Mouse (Mus musculus) heart, embryonic 13.5 days (tissue): ENCODE results near the gene Fhad1. TPM values are rescaled to one million over a fixed set of nuclear protein-coding genes. Genes with fewer than 3 reads are reported as not detected.

Experiments
- ATAC-seq: fragments of 200-750 bp; cut with Nextera tagmentation; 2 replicates; pipeline ENCODE4 v1.8.0; 2017; ENCODE audit warnings: moderate TSS enrichment; ENCODE audit not compliant: insufficient number of reproducible peaks, low FRiP score, low TSS enrichment; ENCODE audit errors: extremely low read depth
- H3K27ac ChIP-seq: fragments of 300-500 bp; sonication (generic); replicated peaks from 2 replicates; pipeline ENCODE4 v1.5.1; 2015; ENCODE audit warnings: moderate library complexity, mild to moderate bottlenecking, inconsistent platforms
- H3K27me3 ChIP-seq: fragments of 300-500 bp; sonication (generic); replicated peaks from 2 replicates; pipeline ENCODE4 v1.6.1; 2015; ENCODE audit warnings: mild to moderate bottlenecking, inconsistent platforms
- H3K36me3 ChIP-seq: fragments of 300-500 bp; sonication (generic); 2 replicates; pipeline ENCODE4 v1.6.1; 2015; ENCODE audit warnings: mild to moderate bottlenecking, inconsistent platforms
- H3K4me1 ChIP-seq: fragments of 300-500 bp; sonication (generic); 2 replicates; pipeline ENCODE4 v1.6.1; 2015; ENCODE audit warnings: inconsistent platforms
- H3K4me2 ChIP-seq: fragments of 300-500 bp; sonication (generic); 2 replicates; pipeline ENCODE4 v1.6.1; 2015; ENCODE audit warnings: inconsistent platforms, mild to moderate bottlenecking, moderate library complexity
- H3K4me3 ChIP-seq: fragments of 300-500 bp; sonication (generic); 2 replicates; pipeline ENCODE4 v1.5.1; 2015; ENCODE audit warnings: moderate library complexity, mild to moderate bottlenecking, inconsistent platforms
- H3K9ac ChIP-seq: fragments of 300-500 bp; sonication (generic); 2 replicates; pipeline ENCODE4 v1.6.1; 2015; ENCODE audit warnings: inconsistent platforms, mild to moderate bottlenecking, moderate library complexity
- H3K9me3 ChIP-seq: fragments of 300-500 bp; sonication (generic); 2 replicates; pipeline ENCODE4 v1.6.1; 2016; ENCODE audit warnings: inconsistent platforms
- WGBS: fragments of 180-500 bp; shearing (Covaris S2); methylation state at CpG from one replicate; pipeline ENCODE4 v1.1.7; 2015; ENCODE audit warnings: mixed read lengths; 5-methylcytosine and 5-hydroxymethylcytosine counted together
- polyA plus RNA-seq: library from polyadenylated mRNA; unstranded; fragments of >200 nt; fragmentation: Nextera tagmentation; extraction: Ambion mirVana; gene quantifications from 2 replicates; pipeline ENCODE4 v1.2.1, GENCODE M21; 2015

Gene Fhad1
- polyA plus RNA-seq, 1 experiment from 2014 or later = 3.6 TPM

DNA sequence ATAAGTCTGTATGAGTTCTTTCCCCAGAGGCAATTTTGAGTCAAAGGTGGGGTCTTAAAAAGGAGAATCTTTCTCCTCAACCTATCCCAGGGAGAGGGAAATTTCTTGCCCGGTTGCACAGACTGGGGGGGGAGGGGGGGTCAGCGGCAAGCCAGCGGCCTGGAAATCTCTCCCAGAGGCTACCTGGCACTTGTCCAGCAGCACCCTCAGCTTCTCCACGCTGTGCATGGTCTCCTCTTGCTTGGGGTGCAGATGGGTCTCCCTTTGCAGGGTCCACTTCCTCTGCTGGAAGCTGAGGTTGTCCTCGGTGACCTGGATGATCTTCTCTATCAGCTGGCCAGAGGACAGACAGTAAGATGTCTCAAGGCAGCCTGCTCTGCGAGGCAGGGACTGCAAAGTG lies 61.0 kb downstream of the Fhad1 start:
- H3K4me3 ChIP-seq = no peak overlapping the region
- peaks cover 42% of the 10 kb centered on the region for H3K4me1 ChIP-seq
- ATAC-seq = no peak
- H3K9me3 ChIP-seq = no peaks in the 10 kb centered on the region
- 37% methylated on average over 6 of the region's 6 CpGs for WGBS
- 0 out of 2 replicates have a peak overlapping the region, but pooled peaks have one; percentile 5 for H3K27ac ChIP-seq
- no peak overlapping the region for H3K4me2 ChIP-seq
- no peaks in the 10 kb centered on the region for H3K36me3 ChIP-seq
- no peak overlapping the region for H3K9ac ChIP-seq
- H3K27me3 ChIP-seq = no peaks in the 10 kb centered on the region

DNA sequence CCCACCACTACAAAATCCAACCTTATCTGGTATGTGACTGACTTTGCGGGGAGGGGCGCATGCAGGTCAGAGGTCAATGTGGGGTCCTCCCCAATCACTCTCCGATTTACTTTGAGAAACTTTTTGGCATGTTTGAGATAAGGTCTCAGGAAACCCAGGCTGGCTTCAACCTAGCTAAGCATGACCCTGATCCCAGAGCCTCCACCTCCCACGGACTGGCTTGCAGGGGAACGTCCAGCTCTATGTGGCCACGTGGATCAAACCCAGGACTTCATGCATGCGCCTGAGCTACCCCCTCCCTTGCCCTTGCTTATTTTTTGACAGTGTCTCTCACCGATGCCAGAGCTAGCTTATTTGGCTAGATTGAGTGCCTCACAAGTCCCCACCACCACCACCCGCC lies 61.6 kb downstream of the Fhad1 start:
- Histone ChIP-seq H3K4me1 (peaks cover 37% of the 10 kb centered on the region), H3K36me3 (no peaks in the 10 kb centered on the region), H3K4me3 (no peak overlapping the region), H3K27ac (peak overlapping the region; percentile 84), H3K4me2 (no peak overlapping the region), H3K27me3 (no peaks in the 10 kb centered on the region), H3K9me3 (no peaks in the 10 kb centered on the region; the same call in 1 of the 2 replicates), H3K9ac (0 out of 2 replicates have a peak overlapping the region, but pooled peaks have one; percentile 54)
- no peak for ATAC-seq
- WGBS = 30% methylated on average over 9 of the region's 9 CpGs

DNA sequence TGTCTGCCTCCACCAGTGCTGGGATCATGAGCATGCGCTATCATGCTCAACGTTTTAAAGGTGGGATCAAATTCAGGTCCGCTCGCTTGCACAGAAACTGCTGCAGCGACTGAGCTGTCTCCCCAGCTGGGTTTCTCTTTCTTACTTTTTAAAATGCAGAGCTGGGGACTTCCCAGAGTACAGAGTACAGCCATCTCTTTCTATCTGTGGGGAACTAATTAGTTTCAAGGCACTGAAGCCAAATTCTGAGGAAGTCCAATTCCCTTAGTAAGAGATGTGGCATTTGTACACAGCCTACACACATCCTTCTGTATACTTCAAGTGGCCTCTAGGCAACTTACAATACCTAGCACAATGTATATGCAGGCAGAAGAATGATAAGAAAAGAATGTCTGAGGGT lies 62.1 kb downstream of the Fhad1 start:
- H3K4me2 ChIP-seq = peak overlapping the region; percentile 43
- peaks cover 36% of the 10 kb centered on the region for H3K4me1 ChIP-seq
- H3K9ac ChIP-seq = peak overlapping the region; percentile 54
- H3K27ac ChIP-seq = peak overlapping the region; percentile 84
- ATAC-seq = no peak
- no peaks in the 10 kb centered on the region; the same call in 1 of the 2 replicates for H3K9me3 ChIP-seq
- no peaks in the 10 kb centered on the region for H3K36me3 ChIP-seq
- H3K4me3 ChIP-seq = no peak overlapping the region
- WGBS = 43% methylated on average over 5 of the region's 5 CpGs
- no peaks in the 10 kb centered on the region for H3K27me3 ChIP-seq

DNA sequence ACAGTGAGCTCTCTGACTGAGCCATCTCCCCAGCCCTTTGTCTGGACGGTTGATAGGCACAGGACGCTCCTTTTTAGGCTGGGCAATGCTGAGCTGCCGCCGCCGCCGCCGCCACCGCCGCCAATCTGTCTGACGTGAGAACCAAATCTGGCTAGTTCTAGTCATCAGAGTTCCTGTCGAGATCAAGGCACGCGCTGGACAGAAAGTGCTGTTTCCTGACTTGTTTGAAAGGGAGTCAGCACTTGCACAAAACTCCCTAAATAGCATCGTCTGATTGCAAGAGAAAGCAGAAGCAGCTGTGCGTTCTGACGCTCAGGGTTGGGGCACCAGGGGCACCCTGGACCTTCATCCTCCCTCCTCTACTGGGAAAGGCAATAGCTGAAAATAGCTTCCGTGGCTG lies 62.8 kb downstream of the Fhad1 start:
- peaks cover 36% of the 10 kb centered on the region for H3K4me1 ChIP-seq
- no peaks in the 10 kb centered on the region for H3K27me3 ChIP-seq
- WGBS = 20% methylated on average over 17 of the region's 17 CpGs
- H3K4me2 ChIP-seq = peak overlapping the region; percentile 43
- ATAC-seq = no peak
- no peaks in the 10 kb centered on the region; the same call in 1 of the 2 replicates for H3K9me3 ChIP-seq
- H3K36me3 ChIP-seq = no peaks in the 10 kb centered on the region
- peak overlapping the region; percentile 54 for H3K9ac ChIP-seq
- peak overlapping the region; percentile 84 for H3K27ac ChIP-seq
- H3K4me3 ChIP-seq = no peak overlapping the region

DNA sequence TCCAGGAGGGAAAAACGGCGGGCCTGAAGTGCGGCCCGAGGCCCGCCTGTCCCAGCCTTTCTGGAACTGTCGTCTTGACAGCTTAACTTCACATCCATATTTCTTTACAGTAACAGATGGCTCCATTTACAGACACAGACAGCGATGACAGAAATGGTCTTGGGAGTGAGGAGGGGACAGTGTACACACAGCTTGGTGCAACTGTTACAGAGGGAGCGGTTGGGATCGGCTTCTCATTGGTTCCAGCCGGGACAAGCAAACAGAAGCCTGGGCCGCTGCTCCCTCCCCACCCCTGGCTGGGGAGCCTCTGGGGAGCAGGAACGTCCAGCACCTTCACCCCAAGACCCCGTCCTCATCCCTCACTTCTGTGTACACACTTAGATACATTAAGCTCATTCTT lies 65.4 kb downstream of the Fhad1 start:
- peak overlapping the region; percentile 5; the same call in 1 of the 2 replicates for H3K27ac ChIP-seq
- no peak for ATAC-seq
- 55% methylated on average over 13 of the region's 13 CpGs for WGBS

DNA sequence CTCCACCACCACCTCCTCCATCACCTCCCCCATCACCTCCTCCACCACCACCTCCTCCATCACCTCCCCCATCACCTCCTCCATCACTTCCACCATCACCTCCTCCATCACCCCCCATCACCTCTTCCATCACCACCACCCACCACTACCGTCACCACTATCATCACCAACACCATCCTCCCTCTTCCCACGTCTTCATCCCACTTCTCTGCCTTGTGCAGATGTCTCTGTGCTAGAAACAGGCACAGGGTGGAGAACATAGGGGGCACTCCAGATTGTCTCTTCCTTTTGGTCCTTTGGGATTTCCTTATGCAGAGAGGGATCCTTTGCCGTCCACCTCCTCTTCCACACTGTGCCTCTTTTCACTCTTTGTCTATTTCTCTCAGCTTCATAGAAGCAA lies 66.1 kb downstream of the Fhad1 start:
- H3K4me2 ChIP-seq = no peak overlapping the region
- H3K9me3 ChIP-seq = peaks cover 8% of the 10 kb centered on the region; the same call in 1 of the 2 replicates
- H3K27ac ChIP-seq = peak overlapping the region; percentile 5; the same call in 1 of the 2 replicates
- no peak overlapping the region for H3K9ac ChIP-seq
- H3K4me3 ChIP-seq = no peak overlapping the region
- H3K36me3 ChIP-seq = no peaks in the 10 kb centered on the region
- ATAC-seq = no peak
- H3K4me1 ChIP-seq = peaks cover 28% of the 10 kb centered on the region
- H3K27me3 ChIP-seq = no peaks in the 10 kb centered on the region
- WGBS = 69% methylated on average over 3 of the region's 3 CpGs

More for the DNA sequence above, 65.4 kb downstream of the Fhad1 start:
- no peaks in the 10 kb centered on the region for H3K27me3 ChIP-seq
- peaks cover 2% of the 10 kb centered on the region; the same call in 1 of the 2 replicates for H3K9me3 ChIP-seq
- no peak overlapping the region for H3K4me2 ChIP-seq
- H3K4me3 ChIP-seq = no peak overlapping the region
- H3K36me3 ChIP-seq = no peaks in the 10 kb centered on the region
- H3K4me1 ChIP-seq = peaks cover 32% of the 10 kb centered on the region
- no peak overlapping the region for H3K9ac ChIP-seq

DNA sequence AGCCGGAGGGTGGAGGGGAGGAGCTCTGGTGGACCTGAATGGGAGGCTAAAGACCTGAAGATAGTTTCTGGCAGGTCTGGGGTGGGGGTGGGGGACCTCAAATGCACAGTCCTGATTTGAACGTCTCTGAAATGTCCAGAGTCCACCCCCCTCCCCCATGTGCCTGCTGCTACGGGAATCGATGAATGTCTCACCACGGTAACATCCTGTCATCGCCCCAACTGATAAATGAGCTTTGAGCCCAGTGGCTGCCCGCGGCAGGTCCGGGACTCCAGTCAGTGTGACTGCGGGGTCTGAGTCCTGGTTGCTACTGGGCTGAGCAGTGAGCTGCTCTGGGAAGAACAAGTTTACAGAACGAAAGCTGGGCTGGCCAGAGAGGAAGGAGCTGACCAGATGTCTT lies 72.5 kb downstream of the Fhad1 start:
- H3K27ac ChIP-seq = no peak overlapping the region
- 19% methylated on average over 11 of the region's 11 CpGs for WGBS
- H3K4me3 ChIP-seq = no peak overlapping the region
- ATAC-seq = no peak
- no peaks in the 10 kb centered on the region for H3K36me3 ChIP-seq
- H3K9ac ChIP-seq = peak overlapping the region; percentile 33; the same call in 1 of the 2 replicates
- H3K27me3 ChIP-seq = no peaks in the 10 kb centered on the region
- H3K4me1 ChIP-seq = peaks cover 14% of the 10 kb centered on the region
- peaks cover 9% of the 10 kb centered on the region; the same call in 1 of the 2 replicates for H3K9me3 ChIP-seq
- peak overlapping the region; percentile 46 for H3K4me2 ChIP-seq

DNA sequence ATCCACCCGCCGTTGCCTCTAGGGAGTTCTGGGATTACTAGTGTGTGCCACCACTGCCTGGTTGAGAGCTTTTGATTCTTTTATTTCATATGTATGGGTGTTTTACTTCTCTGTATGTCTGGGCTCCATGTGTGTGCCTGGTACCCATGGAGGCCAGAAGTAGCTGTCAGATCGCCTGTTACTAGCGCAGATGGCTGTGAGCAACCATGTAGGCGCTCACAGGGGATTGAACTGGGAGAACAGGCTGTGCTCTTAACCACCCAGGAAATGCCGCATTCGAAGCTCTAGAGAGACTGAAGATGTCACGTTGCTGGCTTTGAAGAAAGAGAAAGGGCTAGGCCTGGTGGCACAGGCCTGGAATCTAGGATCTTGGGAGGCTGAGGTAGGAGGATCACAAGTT lies 73.6 kb downstream of the Fhad1 start:
- Histone ChIP-seq H3K9me3 (peaks cover 9% of the 10 kb centered on the region; the same call in 1 of the 2 replicates), H3K27ac (no peak overlapping the region), H3K4me1 (peaks cover 14% of the 10 kb centered on the region), H3K4me3 (no peak overlapping the region), H3K36me3 (no peaks in the 10 kb centered on the region), H3K9ac (no peak overlapping the region), H3K4me2 (no peak overlapping the region), H3K27me3 (no peaks in the 10 kb centered on the region)
- no peak for ATAC-seq
- WGBS = 82% methylated on average over 8 of the region's 8 CpGs

DNA sequence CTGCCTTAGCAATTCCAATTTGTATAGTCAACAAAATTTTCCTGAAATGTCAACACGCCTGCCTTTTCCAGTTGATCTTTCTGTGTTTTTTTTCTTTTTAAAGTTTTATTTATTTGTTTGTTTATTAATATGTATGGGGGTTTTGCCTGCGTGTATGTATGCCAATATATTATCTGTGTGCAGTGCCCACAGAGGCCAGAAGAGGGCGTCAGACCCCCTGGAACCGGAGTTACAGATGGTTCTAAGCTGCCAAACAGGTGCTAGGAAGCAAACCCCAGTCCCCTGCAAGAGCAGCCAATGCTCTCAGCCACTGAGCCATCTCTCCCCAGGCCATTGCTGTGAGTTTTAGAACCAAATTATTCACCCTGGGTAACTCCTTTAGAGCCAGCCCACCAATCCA lies 76.3 kb downstream of the Fhad1 start:
- H3K4me2 ChIP-seq = no peak overlapping the region
- no peaks in the 10 kb centered on the region for H3K27me3 ChIP-seq
- H3K9me3 ChIP-seq = no peaks in the 10 kb centered on the region
- H3K4me3 ChIP-seq = no peak overlapping the region
- 67% methylated on average over 4 of the region's 4 CpGs for WGBS
- ATAC-seq = no peak
- H3K9ac ChIP-seq = no peak overlapping the region
- H3K4me1 ChIP-seq = peaks cover 14% of the 10 kb centered on the region
- H3K36me3 ChIP-seq = no peaks in the 10 kb centered on the region
- no peak overlapping the region for H3K27ac ChIP-seq

DNA sequence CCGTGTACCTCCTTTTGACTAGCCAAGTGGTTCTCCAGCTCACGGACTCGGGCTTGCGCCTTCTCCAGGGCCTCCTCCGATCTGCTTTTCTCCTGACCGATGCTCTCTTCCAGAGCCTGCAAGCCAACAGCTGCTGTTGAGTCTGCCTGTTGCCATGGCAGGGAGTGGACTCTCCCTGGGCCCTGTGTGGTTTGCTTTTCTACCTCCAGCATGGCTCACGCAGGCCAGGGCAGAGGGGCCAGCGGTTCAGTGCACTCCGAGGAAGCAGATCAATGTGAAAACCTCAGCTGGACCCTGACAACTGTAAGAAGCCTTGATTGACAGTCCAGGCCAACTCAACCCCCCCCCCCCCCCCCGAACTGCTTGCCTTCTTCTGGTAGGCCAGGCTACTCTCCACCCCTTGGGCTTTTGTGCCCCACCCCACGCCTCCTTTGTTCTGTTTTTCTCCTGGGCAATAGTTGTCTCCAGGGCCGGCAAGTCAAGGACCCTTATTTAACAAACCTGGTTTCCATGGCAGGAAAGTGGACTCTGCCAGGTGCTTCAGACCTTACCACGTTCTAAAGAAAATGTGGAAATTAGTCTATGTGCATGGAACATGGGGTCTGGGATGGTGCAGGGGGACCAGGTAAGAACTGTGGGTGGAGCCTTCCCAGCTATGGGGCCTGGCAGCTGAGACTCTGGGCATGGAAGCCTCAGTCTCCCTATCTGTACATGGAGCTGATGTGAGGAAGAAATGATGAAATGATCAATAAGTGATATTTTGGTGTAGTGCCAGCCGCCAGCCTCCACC lies 81.9 kb downstream of the Fhad1 start:
- Histone ChIP-seq H3K27ac (no peak overlapping the region), H3K4me1 (peaks cover 9% of the 10 kb centered on the region), H3K9me3 (no peaks in the 10 kb centered on the region), H3K36me3 (no peaks in the 10 kb centered on the region), H3K9ac (no peak overlapping the region), H3K4me2 (no peak overlapping the region), H3K27me3 (no peaks in the 10 kb centered on the region; the same call in 1 of the 2 replicates), H3K4me3 (no peak overlapping the region)
- 75% methylated on average over 14 of the region's 14 CpGs for WGBS
- no peak for ATAC-seq

DNA sequence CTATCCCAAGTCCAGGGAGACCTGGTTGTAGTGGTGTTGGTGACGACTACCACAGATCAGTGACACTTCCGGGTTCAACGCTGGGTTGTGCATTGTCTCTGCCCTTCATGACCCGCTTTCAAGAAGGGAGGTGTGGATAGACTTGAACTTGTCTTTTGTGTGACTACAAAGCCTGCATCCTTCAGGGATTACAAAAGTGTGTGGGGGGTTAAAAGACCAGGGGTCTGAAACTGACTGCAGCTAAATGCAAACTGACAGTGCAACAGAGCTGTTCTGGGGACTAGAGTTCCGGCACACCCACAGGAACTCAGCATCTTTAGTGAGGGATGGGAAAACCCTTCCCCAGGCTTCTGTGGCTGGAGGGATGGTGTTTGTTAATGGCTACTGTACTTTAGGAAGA lies 83.4 kb downstream of the Fhad1 start:
- Histone ChIP-seq H3K4me2 (no peak overlapping the region), H3K27ac (no peak overlapping the region), H3K9ac (no peak overlapping the region), H3K27me3 (no peaks in the 10 kb centered on the region; the same call in 1 of the 2 replicates), H3K36me3 (no peaks in the 10 kb centered on the region), H3K4me3 (no peak overlapping the region), H3K4me1 (peaks cover 9% of the 10 kb centered on the region), H3K9me3 (peaks cover 2% of the 10 kb centered on the region; the same call in 1 of the 2 replicates)
- WGBS = 63% methylated on average over 5 of the region's 5 CpGs
- ATAC-seq = no peak
